Mouse (Mus musculus) CH12.LX (cell line): Measurements from ENCODE around the gene Sema3f. TPM values are rescaled to one million over a fixed set of nuclear protein-coding genes. Genes with fewer than 3 reads are reported as not detected.

Experiments used
- DNase-seq: peaks from one replicate; pipeline ENCODE4 v3.0.0-alpha.2; 2013; ENCODE audit errors: extremely low read depth
- H3K27ac ChIP-seq: 2 replicates; pipeline ENCODE4 v1.5.1; 2012; ENCODE audit warnings: low read depth, mild to moderate bottlenecking, control low read depth, moderate library complexity; ENCODE audit not compliant: insufficient read depth
- H3K27me3 ChIP-seq: replicated peaks from 2 replicates; pipeline ENCODE3; 2012; ENCODE audit warnings: inconsistent platforms
- H3K36me3 ChIP-seq, 2 experiments: replicated peaks in 1 of 2; 2 replicates each; pipeline versions ENCODE3 to v1.6.1; 2012; ENCODE audit warnings: inconsistent platforms in 1 of 2, low read length in 1 of 2, mild to moderate bottlenecking in 1 of 2, mixed read lengths in 1 of 2, moderate library complexity in 1 of 2; ENCODE audit not compliant: control insufficient read depth in 1 of 2, insufficient read depth in 1 of 2
- H3K4me1 ChIP-seq, 2 experiments: 2 replicates each; pipeline ENCODE4 v1.6.1; 2012; ENCODE audit warnings: inconsistent platforms in 1 of 2, moderate library complexity in 1 of 2; ENCODE audit not compliant: insufficient read depth in 2 of 2, control insufficient read depth in 1 of 2
- H3K4me2 ChIP-seq: 2 replicates; pipeline ENCODE4 v1.6.1; 2012; ENCODE audit warnings: low read depth, mild to moderate bottlenecking, control low read depth; ENCODE audit not compliant: poor library complexity, insufficient read depth, severe bottlenecking
- H3K4me3 ChIP-seq, 3 experiments: fragments of 150-350 bp in 1 of 3; sonication (generic) in 1 of 3; replicated peaks in 1 of 3; 2 replicates each; pipeline versions ENCODE3 to v1.5.1; 2011 to 2012; ENCODE audit warnings: low read depth in 2 of 3, low read length in 2 of 3, mild to moderate bottlenecking in 2 of 3, moderate library complexity in 2 of 3, control low read depth in 1 of 3, improper control_type of control experiment in 1 of 3, inconsistent platforms in 1 of 3, mixed read lengths in 1 of 3; ENCODE audit not compliant: poor library complexity in 1 of 3
- H3K79me2 ChIP-seq: replicated peaks from 2 replicates; pipeline ENCODE4 v1.6.1; 2012; ENCODE audit warnings: mild to moderate bottlenecking, moderate library complexity; ENCODE audit not compliant: control insufficient read depth, poor library complexity, insufficient read depth, severe bottlenecking; ENCODE audit errors: extremely low read depth
- H3K9ac ChIP-seq: 2 replicates; pipeline ENCODE4 v1.6.1; 2012; ENCODE audit warnings: low read depth, mild to moderate bottlenecking, control low read depth, moderate library complexity; ENCODE audit not compliant: insufficient read depth
- H3K9me3 ChIP-seq: replicated peaks from 2 replicates; pipeline ENCODE3; 2012; ENCODE audit warnings: low read length, inconsistent platforms, mixed read lengths
- CHD2 ChIP-seq: IDR thresholded peaks from 2 replicates; pipeline ENCODE4 v1.6.1; 2011; ENCODE audit warnings: low read length, improper control_type of control experiment
- CTCF ChIP-seq, 2 experiments: IDR thresholded peaks in 1 of 2; conservative IDR thresholded peaks in 1 of 2; 2 replicates each; pipeline ENCODE4 v1.5.1; 2011 to 2012; ENCODE audit warnings: low read depth in 2 of 2, low read length in 2 of 2, improper control_type of control experiment in 1 of 2, inconsistent platforms in 1 of 2, mild to moderate bottlenecking in 1 of 2, moderate library complexity in 1 of 2
- E2F4 ChIP-seq: IDR thresholded peaks from 2 replicates; pipeline ENCODE4 v1.6.1; 2011; ENCODE audit warnings: low read depth, low read length, improper control_type of control experiment; ENCODE audit not compliant: insufficient replicate concordance
- EP300 ChIP-seq: IDR thresholded peaks from 2 replicates; pipeline ENCODE4 v1.6.1; 2011; ENCODE audit warnings: low read length, improper control_type of control experiment
- KAT2A ChIP-seq: IDR thresholded peaks from 2 replicates; pipeline ENCODE4 v1.6.1; 2012; ENCODE audit warnings: low read length, improper control_type of control experiment, inconsistent platforms; ENCODE audit not compliant: insufficient replicate concordance
- MAZ ChIP-seq: IDR thresholded peaks from 2 replicates; pipeline ENCODE4 v1.6.1; 2012; ENCODE audit warnings: low read depth, mild to moderate bottlenecking, inconsistent platforms, low read length, improper control_type of control experiment, moderate library complexity
- MXI1 ChIP-seq: IDR thresholded peaks from 2 replicates; pipeline ENCODE4 v1.6.1; 2011; ENCODE audit warnings: mild to moderate bottlenecking, low read depth, low read length, improper control_type of control experiment
- MYC ChIP-seq: IDR thresholded peaks from 2 replicates; pipeline ENCODE4 v1.6.1; 2011; ENCODE audit warnings: low read depth, mild to moderate bottlenecking, improper control_type of control experiment, low read length
- NELFE ChIP-seq: IDR thresholded peaks from 2 replicates; pipeline ENCODE4 v1.6.1; 2011; ENCODE audit warnings: low read depth, low read length, improper control_type of control experiment
- RAD21 ChIP-seq: IDR thresholded peaks from 2 replicates; pipeline ENCODE4 v1.6.1; 2011; ENCODE audit warnings: low read depth, mild to moderate bottlenecking, low read length, improper control_type of control experiment, moderate library complexity
- SMC3 ChIP-seq: IDR thresholded peaks from 2 replicates; pipeline ENCODE4 v1.6.1; 2011; ENCODE audit warnings: low read depth, low read length, improper control_type of control experiment
- USF1 ChIP-seq: IDR thresholded peaks from 2 replicates; pipeline ENCODE4 v1.6.1; 2014; ENCODE audit warnings: low read depth, mild to moderate bottlenecking, inconsistent platforms, low read length, improper control_type of control experiment
- ZKSCAN1 ChIP-seq: IDR thresholded peaks from 2 replicates; pipeline ENCODE4 v1.6.1; 2012; ENCODE audit warnings: low read depth, inconsistent platforms, low read length, improper control_type of control experiment, borderline replicate concordance
- ZNF384 ChIP-seq: IDR thresholded peaks from 2 replicates; pipeline ENCODE4 v1.6.1; 2012; ENCODE audit warnings: low read depth, low read length, improper control_type of control experiment, inconsistent platforms
- dilution Hi-C: fragments of 300-500 bp; cut with MboI; formaldehyde crosslinking; loops from 2 replicates; pipeline ENCODE4 v1.14.3; 2020; ENCODE audit warnings: low sequenced_read_pairs; ENCODE audit not compliant: extremely low pct_unique_long_range_greater_than_20kb, extremely low pct_ligation_motif_present
- in situ Hi-C: fragments of 300-500 bp; cut with MboI; formaldehyde crosslinking; loops from 3 replicates; pipeline ENCODE4 v1.14.3; 2019; ENCODE audit warnings: low sequenced_read_pairs, low pct_ligation_motif_present, low pct_unique_long_range_greater_than_20kb, mixed read lengths
- polyA plus RNA-seq: library from polyadenylated mRNA; unstranded; fragments of >175 nt; gene quantifications from 2 replicates; pipeline ENCODE4 v1.2.1, GENCODE M21; 2012; ENCODE audit warnings: low read depth; ENCODE audit not compliant: insufficient read length
- total RNA-seq, 2 experiments: library from RNA; depleted of rRNA; stranded (reverse); fragments of 300-350 nt in 1 of 2; fragments of >200 nt in 1 of 2; gene quantifications; 2 replicates each; pipeline ENCODE4 v1.2.3; 2012 to 2014

Gene Sema3f
- total and polyA plus RNA-seq, 3 experiments, result 0.24 to 1.1 (median 0.36) TPM

- Histone ChIP-seq H3K4me2 (peak overlapping the region; percentile 76), H3K4me3 (no peak overlapping the region), H3K36me3 (no peaks in the 10 kb centered on the region), H3K79me2 (no peaks in the 10 kb centered on the region), H3K9me3 (no peaks in the 10 kb centered on the region), H3K27ac (no peak overlapping the region), H3K4me1 (peaks cover 8 to 25% of the 10 kb centered on the region in 2 experiments), H3K9ac (no peak overlapping the region)
- dilution Hi-C loops, result no loop called here
- TF ChIP-seq NELFE, result no peak
- peak; percentile 2 for TF ChIP-seq RAD21
- peak; percentile 80 to 96 for TF ChIP-seq CTCF (conservative IDR thresholded peaks at IDR 0.05 in 1 of 2, IDR thresholded peaks at IDR 0.05 in 1 of 2; ENCODE audit: low read depth in 2 of 2, low read length in 2 of 2)
- TF ChIP-seq MYC, result 0 out of 2 replicates have a peak, but pooled peaks have one; percentile 6
- TF ChIP-seq E2F4, result no peak
- TF ChIP-seq EP300, result no peak
- TF ChIP-seq ZNF384, result no peak
- TF ChIP-seq MAZ, result no peak
- TF ChIP-seq KAT2A, result no peak
- no peak for TF ChIP-seq USF1
- TF ChIP-seq SMC3, result peak; percentile 33
- TF ChIP-seq, all 38 proteins: peak for 4
- peak; percentile 55 for DNase-seq
- in situ Hi-C loops, result loop anchor here (5.0 kb wide), 1 partner anchor 35 kb away; no protein-coding TSS in a partner anchor
- H3K27me3 ChIP-seq, result peaks cover 80% of the 10 kb centered on the region
These were observed 33.0 kb downstream of the Sema3f start for GRCm38 (mm10) chr9:107677091-107677784.

- dilution Hi-C loops (no loop called here), in situ Hi-C loops (loop anchor here (5.0 kb wide), 1 partner anchor 34 kb away; no protein-coding TSS in a partner anchor)
- Histone ChIP-seq H3K9ac (no peak overlapping the region), H3K4me2 (peak overlapping the region; percentile 55), H3K4me1 (peaks cover 8 to 25% of the 10 kb centered on the region in 2 experiments), H3K4me3 (peak overlapping the region in 1 of 3 experiments; percentile 39), H3K36me3 (no peaks in the 10 kb centered on the region), H3K27me3 (peaks cover 81% of the 10 kb centered on the region), H3K79me2 (no peaks in the 10 kb centered on the region), H3K27ac (no peak overlapping the region), H3K9me3 (no peaks in the 10 kb centered on the region)
- no peak for DNase-seq
- TF ChIP-seq ZKSCAN1 (no peak), USF1 (no peak), MXI1 (no peak), CHD2 (no peak)
These were observed 34.0 kb downstream of the Sema3f start for GRCm38 (mm10) chr9:107676302-107676701.
